ENCODE assay signal across 13 mouse cellular contexts in the genomic region with DNA sequence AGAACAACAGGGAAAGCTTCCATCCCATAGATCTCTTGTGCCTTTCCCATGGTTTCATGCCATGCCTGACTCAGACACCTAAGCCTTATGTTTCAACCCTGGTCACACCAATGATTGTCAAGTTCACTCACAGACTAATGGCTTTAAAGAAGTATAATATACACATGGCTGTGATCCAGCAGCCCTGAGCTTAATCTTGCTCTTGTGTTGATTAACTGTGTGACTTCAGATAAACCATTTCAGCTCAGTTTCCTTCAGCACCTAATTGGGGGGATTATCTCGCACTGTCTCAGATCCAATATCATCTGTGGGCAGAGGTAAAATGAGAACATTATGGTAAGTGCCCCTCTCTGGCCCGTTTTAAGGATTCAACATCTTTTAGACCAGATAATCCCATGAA.
"Had no signal": no experiment of that assay in that cellular context is flagged by ENCODE, and none has a peak within 500 bp of the region (broad histone marks: within the 10 kb centered on the region; RNA-seq: fewer than 3 reads in every experiment).

No protein-coding gene starts in this region.

- H3K27ac ChIP-seq: kidney, embryonic 15.5 days; limb, embryonic 13.5 days; liver, embryonic 14.5 days had no signal

- H3K27me3 ChIP-seq: limb, embryonic 13.5 days had no signal

- H3K9me3 ChIP-seq: kidney, embryonic 15.5 days; limb, embryonic 13.5 days had no signal

- H3K4me3 ChIP-seq: kidney, embryonic 15.5 days; limb, embryonic 13.5 days had no signal

- DNase-seq: kidney, adult 2 months; kidney, postnatal 14 days; left cerebral cortex, postnatal 4 days; lung, adult 18-20 months; right cerebral cortex, postnatal 4 days; spleen, adult 18-20 months; thymus, adult 18-20 months; thymus, postnatal 25 days had no signal

- H3K36me3 ChIP-seq: kidney, embryonic 15.5 days; limb, embryonic 13.5 days had no signal

- H3K9ac ChIP-seq: kidney, embryonic 15.5 days; limb, embryonic 13.5 days; liver, embryonic 14.5 days had no signal

- H3K4me2 ChIP-seq: kidney, embryonic 15.5 days; midbrain, embryonic 11.5 days had no signal

- ATAC-seq: intestine, embryonic 16.5 days had no signal
